Mouse (Mus musculus) forebrain, embryonic 11.5 days (tissue): ENCODE data around the gene Serpinb5. TPM values are rescaled to one million over a fixed set of nuclear protein-coding genes. Genes with fewer than 3 reads are reported as not detected.

Experiments
- ATAC-seq: fragments of 200-750 bp; cut with Nextera tagmentation; replicated peaks from 2 replicates; pipeline ENCODE4 v1.8.0; 2017; ENCODE audit warnings: moderate TSS enrichment; ENCODE audit not compliant: low FRiP score
- DNase-seq: peaks from one replicate; pipeline ENCODE4 v3.0.0-alpha.2; 2017; ENCODE audit warnings: low spot score
- H3K27ac ChIP-seq: fragments of 300-500 bp; sonication (generic); 2 replicates; pipeline ENCODE4 v1.5.1; 2014; ENCODE audit warnings: low read depth, low read length
- H3K27me3 ChIP-seq: fragments of 300-500 bp; sonication (generic); 2 replicates; pipeline ENCODE4 v1.6.1; 2014; ENCODE audit warnings: mild to moderate bottlenecking, low read length, mixed read lengths; ENCODE audit not compliant: control insufficient read depth, insufficient read depth
- H3K36me3 ChIP-seq: fragments of 300-500 bp; sonication (generic); 2 replicates; pipeline ENCODE4 v1.6.1; 2014; ENCODE audit warnings: mild to moderate bottlenecking, low read length, moderate library complexity, mixed read lengths; ENCODE audit not compliant: control insufficient read depth, insufficient read depth
- H3K4me1 ChIP-seq: fragments of 300-500 bp; sonication (generic); replicated peaks from 2 replicates; pipeline ENCODE4 v1.6.1; 2014; ENCODE audit warnings: low read length, mixed read lengths; ENCODE audit not compliant: control insufficient read depth, insufficient read depth
- H3K4me2 ChIP-seq: fragments of 300-500 bp; sonication (generic); 2 replicates; pipeline ENCODE4 v1.6.1; 2014; ENCODE audit warnings: low read depth, mild to moderate bottlenecking, low read length, moderate library complexity, mixed read lengths; ENCODE audit not compliant: severe bottlenecking
- H3K4me3 ChIP-seq: fragments of 300-500 bp; sonication (generic); 2 replicates; pipeline ENCODE4 v1.5.1; 2014; ENCODE audit warnings: low read depth, low read length
- H3K9ac ChIP-seq: fragments of 300-500 bp; sonication (generic); 2 replicates; pipeline ENCODE4 v1.6.1; 2014; ENCODE audit warnings: low read length
- H3K9me3 ChIP-seq: fragments of 300-500 bp; sonication (generic); 2 replicates; pipeline ENCODE4 v1.6.1; 2016; ENCODE audit warnings: low read length, mixed read lengths; ENCODE audit not compliant: control insufficient read depth
- WGBS: fragments of 180-500 bp; shearing (Covaris S2); extraction: QIAGEN DNeasy Blood & Tissue Kit; methylation state at CpG from one replicate; pipeline ENCODE4 v1.1.7; 2014; 5-methylcytosine and 5-hydroxymethylcytosine counted together
- polyA plus RNA-seq: library from polyadenylated mRNA; unstranded; fragments of >200 nt; fragmentation: Nextera tagmentation; extraction: Ambion mirVana; gene quantifications from 2 replicates; pipeline ENCODE4 v1.2.1, GENCODE M21; 2014

The Serpinb5 gene
- polyA plus RNA-seq, 1 experiment from 2014 or later = not detected

GRCm38 (mm10) chr1:106931954-106932353 lies 71.0 kb downstream of the Serpinb5 start:
- WGBS = 86% methylated on average over 4 of the region's 4 CpGs
- no peaks in the 10 kb centered on the region for H3K36me3 ChIP-seq
- no peaks in the 10 kb centered on the region for H3K4me1 ChIP-seq
- no peak overlapping the region for H3K9ac ChIP-seq
- no peak overlapping the region for H3K27ac ChIP-seq
- no peaks in the 10 kb centered on the region for H3K27me3 ChIP-seq
- no peaks in the 10 kb centered on the region for H3K9me3 ChIP-seq
- DNase-seq = no peak
- no peak overlapping the region for H3K4me3 ChIP-seq
- no peak for ATAC-seq
- H3K4me2 ChIP-seq = no peak overlapping the region

Other genes with a start within 250 kb of the Serpinb5 start
- 6.9 and 7.4 TPM in 2 replicates for gene Bcl2, start 146.9 kb upstream of the Serpinb5 start, polyA plus RNA-seq
- gene Kdsr, start 101.4 kb upstream of the Serpinb5 start, polyA plus RNA-seq = 8.9 and 9.0 TPM in 2 replicates
- 70.7 and 75.4 TPM in 2 replicates for gene Vps4b, start 64.4 kb upstream of the Serpinb5 start, polyA plus RNA-seq
- not detected in 2 replicates for gene Serpinb12, start 73.3 kb downstream of the Serpinb5 start, polyA plus RNA-seq
- not detected in 2 replicates for gene Serpinb13, start 119.8 kb downstream of the Serpinb5 start, polyA plus RNA-seq
- not detected in 2 replicates for gene Serpinb3a, start 191.1 kb downstream of the Serpinb5 start, polyA plus RNA-seq
- not detected in 2 replicates for gene Serpinb3d, start 222.3 kb downstream of the Serpinb5 start, polyA plus RNA-seq